Mouse (Mus musculus) lung, postnatal 0 days (tissue): ENCODE measurements around the gene Rrh. TPM values are rescaled to one million over a fixed set of nuclear protein-coding genes. Genes with fewer than 3 reads are reported as not detected.
"Not testable (repeated sequence)": the region's sequence is repeated elsewhere in the genome, so short reads cannot be mapped to it uniquely, and the experiment has no call there.

Experiments
- ATAC-seq: fragments of 200-750 bp; cut with Nextera tagmentation; 2 replicates; pipeline ENCODE4 v1.8.0; 2017; ENCODE audit warnings: moderate library complexity
- DNase-seq: peaks from one replicate; pipeline ENCODE4 v3.0.0-alpha.2; 2016; ENCODE audit warnings: low spot score
- H3K27ac ChIP-seq: fragments of 300-500 bp; sonication (generic); 2 replicates; pipeline ENCODE4 v1.5.1; 2014; ENCODE audit warnings: antibody characterized with exemption, mild to moderate bottlenecking, low read length, mixed read lengths
- H3K27me3 ChIP-seq: fragments of 300-500 bp; sonication (generic); replicated peaks from 2 replicates; pipeline ENCODE4 v1.6.1; 2014; ENCODE audit warnings: low read length, mixed read lengths; ENCODE audit not compliant: insufficient read depth
- H3K36me3 ChIP-seq: fragments of 300-500 bp; sonication (generic); 2 replicates; pipeline ENCODE4 v1.6.1; 2014; ENCODE audit warnings: low read length, mixed read lengths; ENCODE audit not compliant: insufficient read depth
- H3K4me1 ChIP-seq: fragments of 300-500 bp; sonication (generic); 2 replicates; pipeline ENCODE4 v1.6.1; 2014; ENCODE audit warnings: antibody characterized with exemption, low read depth, low read length, mixed read lengths; ENCODE audit not compliant: insufficient read depth
- H3K4me2 ChIP-seq: fragments of 300-500 bp; sonication (generic); replicated peaks from 2 replicates; pipeline ENCODE4 v1.6.1; 2014; ENCODE audit warnings: low read depth, mild to moderate bottlenecking, low read length, moderate library complexity, mixed read lengths
- H3K4me3 ChIP-seq: fragments of 300-500 bp; sonication (generic); 2 replicates; pipeline ENCODE4 v1.5.1; 2014; ENCODE audit warnings: low read depth, low read length
- H3K9ac ChIP-seq: fragments of 300-500 bp; sonication (generic); replicated peaks from 2 replicates; pipeline ENCODE4 v1.6.1; 2014; ENCODE audit warnings: low read depth, mild to moderate bottlenecking
- H3K9me3 ChIP-seq: fragments of 300-500 bp; sonication (generic); 2 replicates; pipeline ENCODE4 v1.6.1; 2016; ENCODE audit warnings: low read length, mixed read lengths
- CTCF ChIP-seq: IDR thresholded peaks from 2 replicates; pipeline ENCODE4 v1.5.1; 2016; ENCODE audit warnings: antibody characterized with exemption, mild to moderate bottlenecking
- EP300 ChIP-seq: IDR thresholded peaks from 2 replicates; pipeline ENCODE4 v1.6.1; 2016; ENCODE audit warnings: antibody characterized with exemption, mild to moderate bottlenecking, control low read depth
- WGBS: fragments of 180-500 bp; shearing (Covaris S2); extraction: QIAGEN DNeasy Blood & Tissue Kit; methylation state at CpG from one replicate; pipeline ENCODE4 v1.1.7; 2014; 5-methylcytosine and 5-hydroxymethylcytosine counted together
- polyA plus RNA-seq: library from polyadenylated mRNA; unstranded; fragments of >200 nt; fragmentation: Nextera tagmentation; extraction: Ambion mirVana; gene quantifications from 2 replicates; pipeline ENCODE4 v1.2.1, GENCODE M21; 2015

The Rrh gene
- polyA plus RNA-seq, 1 experiment from 2014 or later: not detected

DNA sequence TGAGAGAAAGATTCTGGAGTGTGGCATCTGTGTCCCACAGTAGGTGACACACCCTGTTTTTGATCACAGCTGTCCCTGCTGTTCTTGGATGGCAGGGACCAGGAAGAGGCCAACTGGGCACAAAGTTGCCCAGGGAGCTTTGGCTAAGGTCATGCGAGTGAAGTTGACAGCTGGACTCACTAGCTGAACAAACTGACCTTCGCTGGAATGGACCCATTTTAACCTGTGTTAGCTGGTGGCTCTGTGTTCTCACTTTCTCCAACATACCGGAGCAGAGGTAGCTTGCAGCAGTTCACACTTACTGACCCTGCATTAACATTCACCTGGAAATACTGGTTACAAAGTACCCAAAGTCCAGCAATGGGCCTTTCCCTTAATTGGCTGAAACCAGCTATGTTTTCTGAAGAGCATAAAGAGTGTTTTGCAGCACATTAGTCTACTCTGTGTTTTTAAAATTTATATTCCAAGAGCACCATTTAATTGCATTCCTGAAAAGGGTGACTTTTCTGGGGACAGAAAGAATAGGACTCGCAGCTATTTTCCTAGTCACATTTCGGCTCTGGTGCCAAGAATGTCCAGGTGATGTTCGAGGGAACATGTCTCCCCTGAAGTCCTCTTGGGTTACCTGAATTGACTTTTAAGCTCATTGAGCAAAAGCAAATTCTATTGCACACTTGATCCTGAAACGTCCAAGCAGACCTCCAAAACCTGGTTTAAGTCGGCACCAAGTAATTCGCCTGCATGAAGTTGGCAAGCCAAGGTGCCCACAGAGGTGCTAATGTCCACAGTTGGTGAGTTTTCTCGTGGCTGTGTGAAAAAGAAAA lies 55.2 kb downstream of the Rrh start:
- no peak for ATAC-seq
- Histone ChIP-seq H3K9ac (no peak overlapping the region), H3K9me3 (no peaks in the 10 kb centered on the region), H3K27ac (no peak overlapping the region), H3K4me1 (no peaks in the 10 kb centered on the region), H3K4me3 (no peak overlapping the region), H3K27me3 (no peaks in the 10 kb centered on the region), H3K4me2 (no peak overlapping the region), H3K36me3 (no peaks in the 10 kb centered on the region)
- 79% methylated on average over 10 of the region's 10 CpGs for WGBS
- DNase-seq: no peak
- TF ChIP-seq CTCF: no peak
- TF ChIP-seq EP300: no peak

DNA sequence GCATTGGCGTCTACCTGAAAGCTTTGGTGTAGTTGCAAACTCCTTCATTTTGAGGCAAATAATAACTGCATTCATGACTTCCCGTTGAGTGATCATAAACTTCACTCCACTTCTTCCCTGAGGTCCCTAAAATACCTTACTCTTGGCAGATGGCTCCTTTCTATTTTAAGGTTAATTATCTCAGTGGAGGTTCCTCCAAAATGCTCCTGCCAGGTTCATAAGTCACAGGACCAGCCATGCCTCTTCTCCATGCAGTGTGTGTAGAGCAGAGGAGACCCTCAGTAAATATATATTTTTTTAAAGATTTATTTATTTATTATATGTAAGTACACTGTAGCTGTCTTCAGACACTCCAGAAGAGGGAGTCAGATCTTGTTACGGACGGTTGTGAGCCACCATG lies 56.3 kb downstream of the Rrh start:
- TF ChIP-seq EP300: no peak
- no peak for TF ChIP-seq CTCF
- Histone ChIP-seq H3K4me2 (no peak overlapping the region), H3K27ac (no peak overlapping the region), H3K9ac (no peak overlapping the region), H3K9me3 (no peaks in the 10 kb centered on the region), H3K4me3 (no peak overlapping the region), H3K27me3 (no peaks in the 10 kb centered on the region), H3K36me3 (no peaks in the 10 kb centered on the region), H3K4me1 (no peaks in the 10 kb centered on the region)
- DNase-seq (no peak), ATAC-seq (no peak)
- WGBS: 64% methylated on average over 4 of the region's 4 CpGs

DNA sequence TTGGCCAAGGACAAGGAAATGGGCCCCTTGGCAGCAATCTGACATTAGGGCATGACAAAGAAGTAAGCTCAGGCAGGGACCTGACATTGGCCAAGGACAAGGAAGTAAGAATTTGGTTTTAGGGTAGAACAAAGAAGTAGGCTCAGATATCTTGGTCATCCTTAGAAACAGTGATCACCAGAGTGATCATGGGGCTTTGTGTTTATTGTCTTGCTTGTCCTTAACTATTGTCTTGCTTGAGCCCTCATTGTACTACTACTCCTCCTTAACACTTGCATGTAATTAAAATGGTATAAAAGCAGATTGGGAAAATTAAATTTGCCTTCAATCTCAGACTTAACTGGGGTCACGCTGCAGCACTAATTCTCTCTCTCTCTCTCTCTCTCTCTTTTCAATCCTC lies 64.8 kb downstream of the Rrh start:
- H3K4me3 ChIP-seq, H3K27ac ChIP-seq, DNase-seq, H3K9me3 ChIP-seq, ATAC-seq, H3K27me3 ChIP-seq, H3K4me1 ChIP-seq, H3K9ac ChIP-seq, H3K4me2 ChIP-seq, H3K36me3 ChIP-seq: not testable (repeated sequence)
- WGBS: 97% methylated on average over 1 of the region's 1 CpGs

DNA sequence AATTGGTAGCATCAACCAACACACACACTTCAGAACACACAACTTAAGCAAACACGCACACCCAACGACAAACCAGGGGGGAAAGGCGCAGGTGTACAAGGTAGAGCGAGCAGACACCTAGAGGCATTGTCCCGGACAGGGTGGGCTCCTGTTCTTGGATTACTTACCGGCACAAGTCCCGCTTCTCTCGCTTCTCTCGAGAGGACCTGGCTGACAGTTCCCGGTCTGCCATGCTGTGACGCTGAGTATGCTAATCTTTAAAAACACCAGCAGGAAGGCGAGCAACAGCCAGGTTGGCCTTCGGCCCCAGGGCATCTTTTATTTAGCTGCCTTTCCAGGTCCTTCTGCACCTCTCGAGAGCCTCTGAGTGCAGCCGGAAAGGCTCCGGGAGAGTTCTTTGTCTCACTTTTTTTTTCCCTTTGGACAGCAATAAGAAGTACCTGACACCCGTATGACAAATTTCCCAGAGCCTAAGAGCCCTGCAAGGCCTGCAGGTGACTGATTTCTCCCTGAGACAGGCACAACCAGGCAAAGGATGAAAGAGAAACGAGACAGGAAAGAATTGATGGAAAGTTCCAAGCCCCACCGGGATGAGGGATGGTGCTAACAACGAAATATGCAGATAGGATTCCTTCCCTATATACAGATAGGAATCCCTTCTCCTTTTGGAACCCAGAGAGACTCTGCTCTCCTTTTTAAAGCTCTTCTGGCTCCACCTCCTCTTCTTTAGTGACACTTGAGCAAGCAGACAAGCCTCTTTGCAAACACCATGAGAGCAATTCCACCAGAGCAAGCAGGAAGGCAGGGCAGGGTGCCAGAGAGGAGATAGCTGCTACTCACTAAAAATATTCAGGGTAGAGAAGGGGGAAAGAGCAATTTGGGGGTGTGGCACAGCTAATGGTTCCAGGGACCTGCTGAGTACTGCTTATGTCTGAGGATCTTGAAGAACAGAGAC lies 67.5 kb downstream of the Rrh start, which contains the start of gene Egf:
TSS of gene Egf (minus strand) at position 667 of the 955 bp plus-strand sequence.
- H3K27ac ChIP-seq: no peak within 1 kb of the TSS
- H3K4me3 ChIP-seq: no peak within 1 kb of the TSS
- peak; percentile 21; the same call in 1 of the 2 replicates for ATAC-seq

More for the DNA sequence above, 67.5 kb downstream of the Rrh start, which contains the start of gene Egf:
- 8% methylated on average over 20 of the region's 20 CpGs for WGBS
- peak within 1 kb of the TSS; percentile 48 for H3K4me2 ChIP-seq
- TF ChIP-seq EP300 (no peak), CTCF (no peak)
- peak; percentile 31 for DNase-seq
- H3K9me3 ChIP-seq: no peaks in the 10 kb centered on the region; the same call in 1 of the 2 replicates
- H3K4me1 ChIP-seq: peaks cover 8% of the 10 kb centered on the region; the same call in 1 of the 2 replicates
- no peaks in the 10 kb centered on the region for H3K27me3 ChIP-seq
- H3K9ac ChIP-seq: no peak within 1 kb of the TSS
- H3K36me3 ChIP-seq: no peaks in the 10 kb centered on the region

Other genes starting within 250 kb of the Rrh start
- gene Egf, start 67.3 kb downstream of the Rrh start, polyA plus RNA-seq: 0.54 and 0.67 TPM in 2 replicates
- gene Lrit3, start 18.6 kb downstream of the Rrh start, polyA plus RNA-seq: not detected in 2 replicates
- 17.9 and 21.0 TPM in 2 replicates for gene Gar1, start 8.8 kb upstream of the Rrh start, polyA plus RNA-seq
- 1.3 and 1.5 TPM in 2 replicates for gene Cfi, start 13.3 kb upstream of the Rrh start, polyA plus RNA-seq
- 34.0 and 43.7 TPM in 2 replicates for gene Pla2g12a, start 56.0 kb upstream of the Rrh start, polyA plus RNA-seq
- 76.5 and 83.4 TPM in 2 replicates for gene Casp6, start 78.8 kb upstream of the Rrh start, polyA plus RNA-seq
- 11.2 and 11.8 TPM in 2 replicates for gene Mcub, start 147.6 kb upstream of the Rrh start, polyA plus RNA-seq
- 21.5 and 21.8 TPM in 2 replicates for gene Sec24b, start 239.0 kb upstream of the Rrh start, polyA plus RNA-seq